Comparison of ENCODE assay signal across 19 mouse cellular contexts in the genomic region with DNA sequence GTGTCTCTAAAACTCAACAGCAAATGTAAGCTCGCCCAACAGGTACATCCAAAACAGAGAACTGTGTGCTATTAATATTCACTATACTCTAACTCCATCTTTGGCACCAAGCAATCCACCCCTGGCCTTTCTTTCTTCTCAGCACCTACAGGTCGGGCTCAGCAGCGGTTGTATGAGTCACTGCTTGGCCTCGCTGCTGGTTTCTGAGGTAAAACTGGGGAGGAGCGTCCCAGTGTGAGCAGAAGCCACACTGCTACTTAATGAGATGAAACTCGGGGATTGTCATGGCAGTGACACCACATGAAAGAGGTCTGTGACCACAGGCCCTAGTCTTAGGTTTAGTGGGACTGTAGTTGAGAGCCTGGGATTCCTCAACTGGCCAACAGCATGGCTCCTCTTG.
"Had no signal": no experiment of that assay in that cellular context is flagged by ENCODE, and none has a peak within 500 bp of the region (broad histone marks: within the 10 kb centered on the region; RNA-seq: fewer than 3 reads in every experiment).

No protein-coding gene starts in this region.

- H3K27me3 ChIP-seq: kidney, embryonic 15.5 days; limb, embryonic 15.5 days had no signal

- H3K4me3 ChIP-seq: kidney, embryonic 15.5 days; left cerebral cortex, adult 2 months; limb, embryonic 12.5 days; limb, embryonic 15.5 days; midbrain, embryonic 12.5 days; myocyte; neural tube, embryonic 13.5 days had no signal

- DNase-seq: kidney, postnatal 10 days; kidney, postnatal 36 days; layer of hippocampus, postnatal 36 days; left cerebral cortex, postnatal 4 days; liver, postnatal 0 days; lung, embryonic 14.5 days; retina, postnatal 1 day; right cerebral cortex, postnatal 25 days; spleen, adult 18-20 months; thymus, adult 2 months; thymus, postnatal 14 days; thymus, postnatal 4 days had no signal

- H3K36me3 ChIP-seq: kidney, embryonic 15.5 days; limb, embryonic 12.5 days; limb, embryonic 15.5 days; midbrain, embryonic 12.5 days; neural tube, embryonic 13.5 days had no signal
